Mouse (Mus musculus) fat pad, adult 2 months (tissue): Measurements from ENCODE around the gene Slc24a1.

ENCODE experiments used
- DNase-seq: peaks from one replicate; pipeline ENCODE4 v3.0.0-alpha.2; 2011; ENCODE audit warnings: low read depth, low spot score; ENCODE audit errors: extremely low read depth

Gene Slc24a1

GRCm38 (mm10) chr9:64938535-64938934 is 12.9 kb downstream of the Slc24a1 start:
- DNase-seq: no peak

GRCm38 (mm10) chr9:64937491-64937890 is 13.9 kb downstream of the Slc24a1 start:
- DNase-seq: no peak

GRCm38 (mm10) chr9:64936508-64936907 is 14.9 kb downstream of the Slc24a1 start:
- DNase-seq: no peak

- no peak for DNase-seq
Observed at GRCm38 (mm10) chr9:64934015-64934754, 17.2 kb downstream of the Slc24a1 start.

GRCm38 (mm10) chr9:64931751-64932610 is 19.4 kb downstream of the Slc24a1 start:
- DNase-seq: no peak

- DNase-seq: no peak
Observed at GRCm38 (mm10) chr9:64930256-64930655, 21.2 kb downstream of the Slc24a1 start.

GRCm38 (mm10) chr9:64926201-64926991 is 25.0 kb downstream of the Slc24a1 start:
- no peak for DNase-seq

- DNase-seq: no peak
Observed at GRCm38 (mm10) chr9:64925771-64926170, 25.6 kb downstream of the Slc24a1 start.

GRCm38 (mm10) chr9:64918560-64918959 is 32.8 kb downstream of the Slc24a1 start:
- DNase-seq: no peak

- no peak for DNase-seq
Observed at GRCm38 (mm10) chr9:64914629-64915028, 36.8 kb downstream of the Slc24a1 start.

GRCm38 (mm10) chr9:64913973-64914372 is 37.4 kb downstream of the Slc24a1 start:
- no peak for DNase-seq

- no peak for DNase-seq
Observed at GRCm38 (mm10) chr9:64913406-64913805, 38.0 kb downstream of the Slc24a1 start.

- no peak for DNase-seq
Observed at GRCm38 (mm10) chr9:64907441-64907840, 44.0 kb downstream of the Slc24a1 start.

GRCm38 (mm10) chr9:64904917-64905640 is 46.3 kb downstream of the Slc24a1 start:
- no peak for DNase-seq

- no peak for DNase-seq
Observed at GRCm38 (mm10) chr9:64903386-64903785, 48.0 kb downstream of the Slc24a1 start.

GRCm38 (mm10) chr9:64902866-64903265 is 48.5 kb downstream of the Slc24a1 start:
- no peak for DNase-seq

GRCm38 (mm10) chr9:64896605-64897004 is 54.8 kb downstream of the Slc24a1 start:
- DNase-seq: no peak

- no peak for DNase-seq
Observed at GRCm38 (mm10) chr9:64886008-64886407, 65.4 kb downstream of the Slc24a1 start.
